Mouse (Mus musculus) adrenal gland, adult 8-10 months (tissue): Measurements from ENCODE around the gene Flt3l. TPM values are rescaled to one million over a fixed set of nuclear protein-coding genes. Genes with fewer than 3 reads are reported as not detected.
"Not testable (repeated sequence)": the region's sequence is repeated elsewhere in the genome, so short reads cannot be mapped to it uniquely, and the experiment has no call there.

ENCODE experiments used
- DNase-seq: peaks from one replicate; pipeline ENCODE4 v3.0.0; 2022
- total RNA-seq, 4 experiments: library from RNA; stranded (reverse); gene quantifications; 2 replicates each; pipeline ENCODE4 v1.2.4; 2022

The Flt3l gene
- total RNA-seq, 4 experiments from 2014 or later: 20.4 to 56.7 (median 39.5) TPM

- no peak for DNase-seq
Observed at GRCm38 (mm10) chr7:45123186-45123570, 13.1 kb downstream of the Flt3l start.

- DNase-seq: no peak
Observed at GRCm38 (mm10) chr7:45122561-45123185, 13.6 kb downstream of the Flt3l start.

GRCm38 (mm10) chr7:45121966-45122365 is 14.3 kb downstream of the Flt3l start:
- DNase-seq: no peak

- no peak for DNase-seq
Observed at GRCm38 (mm10) chr7:45121404-45121803, 14.8 kb downstream of the Flt3l start.

- no peak for DNase-seq
Observed at GRCm38 (mm10) chr7:45119780-45120709, 16.2 kb downstream of the Flt3l start.

- DNase-seq: no peak
Observed at GRCm38 (mm10) chr7:45118336-45118735, 17.9 kb downstream of the Flt3l start.

GRCm38 (mm10) chr7:45117566-45117965 is 18.7 kb downstream of the Flt3l start:
- DNase-seq: no peak

- no peak for DNase-seq
Observed at GRCm38 (mm10) chr7:45113476-45113875, 22.8 kb downstream of the Flt3l start.

- no peak for DNase-seq
Observed at GRCm38 (mm10) chr7:45112529-45112928, 23.7 kb downstream of the Flt3l start.

GRCm38 (mm10) chr7:45111940-45112339 is 24.3 kb downstream of the Flt3l start:
- DNase-seq: no peak

- DNase-seq: not testable (repeated sequence)
Observed at GRCm38 (mm10) chr7:45110089-45110488, 26.1 kb downstream of the Flt3l start.

- DNase-seq: no peak
Observed at GRCm38 (mm10) chr7:45107052-45107645, 29.1 kb downstream of the Flt3l start.

- DNase-seq: no peak
Observed at GRCm38 (mm10) chr7:45106441-45106840, 29.8 kb downstream of the Flt3l start.

- no peak for DNase-seq
Observed at GRCm38 (mm10) chr7:45105491-45105890, 30.7 kb downstream of the Flt3l start.

- DNase-seq: no peak
Observed at GRCm38 (mm10) chr7:45104941-45105340, 31.3 kb downstream of the Flt3l start.

- peak; percentile 96 for DNase-seq
Observed at GRCm38 (mm10) chr7:45103652-45104180, 32.5 kb downstream of the Flt3l start, which contains the start of gene Fcgrt. Gene Fcgrt, minus strand, starts transcription at chr7:45103851.

GRCm38 (mm10) chr7:45102940-45103585 is 33.2 kb downstream of the Flt3l start:
- no peak for DNase-seq

GRCm38 (mm10) chr7:45102441-45102840 is 33.8 kb downstream of the Flt3l start:
- no peak for DNase-seq

- DNase-seq: no peak
Observed at GRCm38 (mm10) chr7:45100046-45100445, 36.2 kb downstream of the Flt3l start.

- no peak for DNase-seq
Observed at GRCm38 (mm10) chr7:45098541-45099240, 37.5 kb downstream of the Flt3l start.

- DNase-seq: no peak
Observed at GRCm38 (mm10) chr7:45097479-45097878, 38.8 kb downstream of the Flt3l start.

GRCm38 (mm10) chr7:45095965-45096364 is 40.3 kb downstream of the Flt3l start:
- not testable (repeated sequence) for DNase-seq
